Mouse (Mus musculus): ENCODE results near the gene Samsn1. TPM values are rescaled to one million over a fixed set of nuclear protein-coding genes. Genes with fewer than 3 reads are reported as not detected.

The Samsn1 gene
- polyA plus RNA-seq, 1 experiment from 2014 or later = 10.2 TPM

DNA sequence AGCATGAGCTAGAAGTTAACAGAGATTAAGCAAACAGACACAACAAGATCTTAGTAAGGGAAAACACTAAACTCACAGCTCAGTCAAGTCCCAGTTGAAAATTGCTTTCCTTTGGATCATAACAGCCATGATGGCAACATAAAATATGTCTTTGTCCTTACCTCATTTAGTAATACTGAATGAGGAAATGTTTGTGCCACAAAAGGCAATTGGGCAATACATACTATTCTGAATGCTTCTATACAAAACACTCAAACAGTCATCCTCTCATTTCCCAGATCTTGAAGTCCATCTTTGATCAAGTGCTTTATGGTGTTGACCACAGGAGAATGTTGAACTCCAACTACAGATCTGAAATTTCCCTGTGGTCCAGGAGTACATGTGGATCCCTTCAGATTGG lies 88.7 kb downstream of the Samsn1 start:
- Histone ChIP-seq H3K4me2 (no peak overlapping the region), H3K4me1 (replicated peaks) (no peaks in the 10 kb centered on the region), H3K27me3 (no peaks in the 10 kb centered on the region), H3K9ac (no peak overlapping the region), H3K4me3 (replicated peaks) (no peak overlapping the region), H3K36me3 (replicated peaks) (no peaks in the 10 kb centered on the region), H3K27ac (replicated peaks) (no peak overlapping the region), H3K9me3 (replicated peaks) (no peaks in the 10 kb centered on the region)
- no peak for ATAC-seq (ENCODE audit: insufficient read depth)

DNA sequence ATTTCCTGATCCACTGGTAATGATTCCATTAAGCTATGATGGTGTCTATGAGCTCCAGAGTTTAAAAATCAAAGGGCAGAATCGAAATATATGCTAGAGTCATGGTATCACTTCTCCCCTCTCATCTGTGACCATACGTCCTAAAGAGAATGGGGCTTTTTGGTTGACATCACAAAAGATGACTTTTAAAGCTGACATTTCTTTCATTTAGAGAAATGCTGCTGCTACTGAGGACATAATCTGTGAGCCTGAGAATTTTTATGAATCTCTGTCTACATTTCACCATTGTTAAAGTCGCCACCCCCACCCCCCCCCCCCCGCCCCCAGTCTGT lies 91.9 kb downstream of the Samsn1 start:
- Histone ChIP-seq H3K4me3 (replicated peaks) (no peak overlapping the region), H3K9me3 (replicated peaks) (no peaks in the 10 kb centered on the region), H3K36me3 (replicated peaks) (no peaks in the 10 kb centered on the region), H3K4me1 (replicated peaks) (no peaks in the 10 kb centered on the region), H3K27me3 (no peaks in the 10 kb centered on the region), H3K9ac (no peak overlapping the region), H3K4me2 (no peak overlapping the region), H3K27ac (replicated peaks) (no peak overlapping the region)
- ATAC-seq (ENCODE audit: insufficient read depth) = no peak
- 58% methylated on average over 4 of the region's 4 CpGs for WGBS (ENCODE audit: insufficient replicate concordance)

DNA sequence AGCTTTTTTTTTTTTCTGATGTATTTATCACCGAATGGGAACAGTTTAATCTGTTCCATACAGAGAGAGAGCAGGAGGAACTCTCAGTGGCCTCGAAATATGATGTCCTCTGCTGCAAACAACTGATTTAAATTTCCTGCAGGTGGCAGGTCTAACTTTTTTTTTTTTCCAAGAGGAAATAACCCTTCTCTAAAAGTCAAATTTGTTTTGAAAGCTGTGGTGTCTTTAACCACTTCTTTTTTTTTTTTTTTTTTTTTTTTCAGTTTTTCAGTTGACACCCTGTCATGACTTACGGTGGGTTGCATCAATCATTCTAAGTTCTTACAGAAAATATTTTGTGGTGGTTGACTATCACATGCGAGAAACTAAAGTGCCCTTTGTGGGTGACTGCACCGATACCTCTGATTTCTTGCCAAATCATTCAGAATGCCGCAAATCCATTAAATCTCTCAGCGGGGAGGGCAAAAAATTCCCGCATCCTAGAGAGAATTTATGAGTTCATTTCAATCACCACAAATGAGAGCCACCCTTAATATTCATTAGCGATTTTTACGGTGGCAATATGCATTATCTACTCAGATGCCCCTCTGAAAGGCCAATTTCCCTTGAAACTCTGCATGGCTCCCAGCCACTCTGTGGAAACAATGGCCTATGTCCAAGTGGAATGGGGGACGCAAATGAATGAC lies 92.4 kb downstream of the Samsn1 start:
- no peaks in the 10 kb centered on the region for H3K9me3 ChIP-seq (replicated peaks)
- WGBS (ENCODE audit: insufficient replicate concordance) = 50% methylated on average over 11 of the region's 11 CpGs

GRCm38 (mm10) chr16:75926511-75926910 lies 95.6 kb downstream of the Samsn1 start:
- Histone ChIP-seq H3K4me1 (replicated peaks) (no peaks in the 10 kb centered on the region), H3K27me3 (no peaks in the 10 kb centered on the region), H3K4me3 (replicated peaks) (no peak overlapping the region), H3K9me3 (replicated peaks) (no peaks in the 10 kb centered on the region), H3K4me2 (no peak overlapping the region), H3K27ac (replicated peaks) (no peak overlapping the region), H3K9ac (no peak overlapping the region), H3K36me3 (replicated peaks) (no peaks in the 10 kb centered on the region)
- ATAC-seq (ENCODE audit: insufficient read depth) = no peak
- WGBS (ENCODE audit: insufficient replicate concordance) = 57% methylated on average over 2 of the region's 2 CpGs

More for the DNA sequence above, 92.4 kb downstream of the Samsn1 start:
- ATAC-seq (ENCODE audit: insufficient read depth) = no peak
- no peaks in the 10 kb centered on the region for H3K36me3 ChIP-seq (replicated peaks)
- no peak overlapping the region for H3K4me3 ChIP-seq (replicated peaks)
- no peaks in the 10 kb centered on the region for H3K4me1 ChIP-seq (replicated peaks)
- no peak overlapping the region for H3K4me2 ChIP-seq
- H3K27me3 ChIP-seq = no peaks in the 10 kb centered on the region
- H3K27ac ChIP-seq (replicated peaks) = no peak overlapping the region
- no peak overlapping the region for H3K9ac ChIP-seq

DNA sequence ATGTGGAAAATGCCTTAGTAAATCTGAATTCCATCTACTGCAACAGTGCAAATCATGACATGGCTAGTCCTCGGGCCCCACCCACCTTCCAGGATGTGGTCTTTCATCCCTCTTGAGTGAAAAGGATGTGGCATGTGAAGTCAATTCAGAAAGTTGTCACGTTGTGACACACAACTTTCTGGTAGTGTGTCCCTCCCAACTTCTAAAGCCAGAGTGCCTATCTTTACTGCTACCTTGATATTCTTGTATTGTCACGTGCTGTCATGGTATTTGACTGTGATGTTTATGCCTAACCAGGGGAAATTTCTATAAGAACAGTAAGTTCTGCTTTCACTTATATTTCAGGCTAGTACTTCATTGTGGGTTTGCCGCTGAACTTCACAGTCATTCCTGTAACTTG lies 101.2 kb downstream of the Samsn1 start:
- H3K9ac ChIP-seq = no peak overlapping the region
- H3K4me2 ChIP-seq = no peak overlapping the region
- no peaks in the 10 kb centered on the region for H3K27me3 ChIP-seq
- H3K4me3 ChIP-seq (replicated peaks) = no peak overlapping the region
- peaks cover 26% of the 10 kb centered on the region for H3K4me1 ChIP-seq (replicated peaks)
- WGBS (ENCODE audit: insufficient replicate concordance) = 39% methylated on average over 4 of the region's 4 CpGs
- H3K36me3 ChIP-seq (replicated peaks) = no peaks in the 10 kb centered on the region
- no peak overlapping the region for H3K27ac ChIP-seq (replicated peaks)
- no peaks in the 10 kb centered on the region for H3K9me3 ChIP-seq (replicated peaks)
- ATAC-seq (ENCODE audit: insufficient read depth) = no peak

- no peak overlapping the region for H3K4me3 ChIP-seq (replicated peaks)
- ATAC-seq (ENCODE audit: insufficient read depth) = no peak
- H3K9ac ChIP-seq = no peak overlapping the region
- H3K4me2 ChIP-seq = no peak overlapping the region
- H3K9me3 ChIP-seq (replicated peaks) = no peaks in the 10 kb centered on the region
- no peak overlapping the region for H3K27ac ChIP-seq (replicated peaks)
- H3K36me3 ChIP-seq (replicated peaks) = no peaks in the 10 kb centered on the region
- no peaks in the 10 kb centered on the region for H3K27me3 ChIP-seq
- 47% methylated on average over 4 of the region's 4 CpGs for WGBS (ENCODE audit: insufficient replicate concordance)
- peaks cover 26% of the 10 kb centered on the region for H3K4me1 ChIP-seq (replicated peaks)
These were observed 102.8 kb downstream of the Samsn1 start for GRCm38 (mm10) chr16:75919298-75919697.

- H3K9me3 ChIP-seq (replicated peaks) = no peaks in the 10 kb centered on the region
- H3K36me3 ChIP-seq (replicated peaks) = no peaks in the 10 kb centered on the region
- 18% methylated on average over 5 of the region's 5 CpGs for WGBS (ENCODE audit: insufficient replicate concordance)
- H3K27me3 ChIP-seq = no peaks in the 10 kb centered on the region
- ATAC-seq (ENCODE audit: insufficient read depth) = peak; percentile 94
- peak overlapping the region; percentile 62 for H3K27ac ChIP-seq (replicated peaks)
- H3K4me2 ChIP-seq = peak overlapping the region; percentile 36
- peaks cover 26% of the 10 kb centered on the region for H3K4me1 ChIP-seq (replicated peaks)
- no peak overlapping the region for H3K9ac ChIP-seq
- no peak overlapping the region for H3K4me3 ChIP-seq (replicated peaks)
These were observed 104.4 kb downstream of the Samsn1 start for GRCm38 (mm10) chr16:75917712-75918111.

- WGBS (ENCODE audit: insufficient replicate concordance) = 63% methylated on average over 5 of the region's 5 CpGs
- no peak for ATAC-seq (ENCODE audit: insufficient read depth)
- H3K27ac ChIP-seq (replicated peaks) = no peak overlapping the region
- H3K36me3 ChIP-seq (replicated peaks) = no peaks in the 10 kb centered on the region
- H3K4me1 ChIP-seq (replicated peaks) = peaks cover 7% of the 10 kb centered on the region
- no peak overlapping the region for H3K4me2 ChIP-seq
- H3K4me3 ChIP-seq (replicated peaks) = no peak overlapping the region
- H3K27me3 ChIP-seq = no peaks in the 10 kb centered on the region
- H3K9me3 ChIP-seq (replicated peaks) = no peaks in the 10 kb centered on the region
- H3K9ac ChIP-seq = no peak overlapping the region
These were observed 110.0 kb downstream of the Samsn1 start for GRCm38 (mm10) chr16:75912051-75912450.

- Histone ChIP-seq H3K4me1 (replicated peaks) (peaks cover 14% of the 10 kb centered on the region), H3K27ac (replicated peaks) (peak overlapping the region; percentile 80), H3K9me3 (replicated peaks) (no peaks in the 10 kb centered on the region), H3K27me3 (no peaks in the 10 kb centered on the region), H3K4me3 (replicated peaks) (peak overlapping the region; percentile 48), H3K9ac (peak overlapping the region; percentile 42), H3K4me2 (peak overlapping the region; percentile 56), H3K36me3 (replicated peaks) (no peaks in the 10 kb centered on the region)
- 11% methylated on average over 8 of the region's 8 CpGs for WGBS (ENCODE audit: insufficient replicate concordance)
- peak; percentile 94 for ATAC-seq (ENCODE audit: insufficient read depth)
These were observed 113.2 kb downstream of the Samsn1 start for GRCm38 (mm10) chr16:75908635-75909494.

GRCm38 (mm10) chr16:75906790-75907189 lies 115.3 kb downstream of the Samsn1 start:
- H3K4me1 ChIP-seq (replicated peaks) = peaks cover 14% of the 10 kb centered on the region
- H3K9me3 ChIP-seq (replicated peaks) = no peaks in the 10 kb centered on the region
- ATAC-seq (ENCODE audit: insufficient read depth) = no peak
- WGBS (ENCODE audit: insufficient replicate concordance) = 19% methylated on average over 2 of the region's 2 CpGs
- H3K36me3 ChIP-seq (replicated peaks) = no peaks in the 10 kb centered on the region
- 0 out of 2 replicates have a peak overlapping the region, but pooled peaks have one; percentile 8 for H3K4me3 ChIP-seq (replicated peaks)
- H3K27ac ChIP-seq (replicated peaks) = no peak overlapping the region
- peak overlapping the region; percentile 18; the same call in 1 of the 2 replicates for H3K4me2 ChIP-seq
- no peak overlapping the region for H3K9ac ChIP-seq
- no peaks in the 10 kb centered on the region for H3K27me3 ChIP-seq

DNA sequence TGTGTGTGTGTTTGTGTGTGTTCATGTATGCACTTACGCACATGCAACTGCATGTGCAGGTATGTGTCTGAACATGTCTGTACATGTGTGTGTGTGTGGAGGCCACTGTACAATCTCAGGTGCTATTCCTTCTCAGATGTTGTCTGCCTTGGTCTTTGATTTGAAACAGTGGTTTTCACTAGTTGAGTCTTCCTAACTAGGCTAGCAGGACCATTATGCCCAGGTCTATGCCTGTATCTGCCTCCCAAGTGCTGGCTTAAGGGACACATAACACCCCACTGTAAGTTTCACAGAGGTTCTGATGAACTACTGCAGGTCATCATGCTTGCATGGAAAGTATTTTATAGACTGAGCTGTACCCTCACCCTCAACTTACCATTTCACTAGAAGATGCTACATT lies 115.8 kb downstream of the Samsn1 start:
- Histone ChIP-seq H3K36me3 (replicated peaks) (no peaks in the 10 kb centered on the region), H3K27me3 (no peaks in the 10 kb centered on the region), H3K9ac (no peak overlapping the region), H3K4me3 (replicated peaks) (no peak overlapping the region), H3K4me2 (no peak overlapping the region), H3K4me1 (replicated peaks) (peaks cover 14% of the 10 kb centered on the region), H3K9me3 (replicated peaks) (no peaks in the 10 kb centered on the region), H3K27ac (replicated peaks) (no peak overlapping the region)
- WGBS (ENCODE audit: insufficient replicate concordance) = 93% methylated on average over 1 of the region's 1 CpGs
- ATAC-seq (ENCODE audit: insufficient read depth) = no peak

All from liver, embryonic 15.5 days (tissue).